Mouse (Mus musculus): ENCODE measurements around the gene Mgat5b. TPM values are rescaled to one million over a fixed set of nuclear protein-coding genes. Genes with fewer than 3 reads are reported as not detected.
"Not testable (repeated sequence)": the region's sequence is repeated elsewhere in the genome, so short reads cannot be mapped to it uniquely, and the experiment has no call there.

The Mgat5b gene
- polyA plus RNA-seq, 1 experiment from 2014 or later: 0.24 TPM

GRCm38 (mm10) chr11:116893532-116894442, 24.9 kb upstream of the Mgat5b start:
- WGBS: 46% methylated on average over 19 of the region's 19 CpGs
- Histone ChIP-seq H3K4me3 (replicated peaks; ENCODE audit: low read depth, low read length) (no peak overlapping the region), H3K27me3 (ENCODE audit: insufficient read depth, low read length) (no peaks in the 10 kb centered on the region), H3K27ac (no peak overlapping the region), H3K9ac (ENCODE audit: low read depth, low read length) (no peak overlapping the region), H3K4me2 (ENCODE audit: low read length) (no peak overlapping the region), H3K9me3 (replicated peaks; ENCODE audit: low read length) (no peaks in the 10 kb centered on the region), H3K4me1 (replicated peaks; ENCODE audit: insufficient read depth, low read length) (no peaks in the 10 kb centered on the region), H3K36me3 (ENCODE audit: insufficient read depth, low read length) (no peaks in the 10 kb centered on the region)
- TF ChIP-seq CTCF (IDR thresholded peaks at IDR 0.05; ENCODE audit: low read depth): no peak; the same call in 1 of the 2 replicates
- DNase-seq (ENCODE audit: low spot score) (no peak), ATAC-seq (replicated peaks; ENCODE audit: low FRiP score, low read depth) (no peak)

GRCm38 (mm10) chr11:116895402-116895801, 23.3 kb upstream of the Mgat5b start:
- Histone ChIP-seq H3K27me3 (ENCODE audit: insufficient read depth, low read length) (no peaks in the 10 kb centered on the region), H3K36me3 (ENCODE audit: insufficient read depth, low read length) (no peaks in the 10 kb centered on the region), H3K4me1 (replicated peaks; ENCODE audit: insufficient read depth, low read length) (no peaks in the 10 kb centered on the region), H3K9ac (ENCODE audit: low read depth, low read length) (no peak overlapping the region), H3K4me2 (ENCODE audit: low read length) (no peak overlapping the region), H3K4me3 (replicated peaks; ENCODE audit: low read depth, low read length) (no peak overlapping the region), H3K9me3 (replicated peaks; ENCODE audit: low read length) (no peaks in the 10 kb centered on the region), H3K27ac (no peak overlapping the region)
- 76% methylated on average over 3 of the region's 3 CpGs for WGBS
- TF ChIP-seq CTCF (IDR thresholded peaks at IDR 0.05; ENCODE audit: low read depth): no peak
- ATAC-seq (replicated peaks; ENCODE audit: low FRiP score, low read depth): no peak
- no peak for DNase-seq (ENCODE audit: low spot score)

GRCm38 (mm10) chr11:116899247-116899646, 19.4 kb upstream of the Mgat5b start:
- no peak overlapping the region for H3K27ac ChIP-seq
- 93% methylated on average over 12 of the region's 12 CpGs for WGBS
- H3K27me3 ChIP-seq (ENCODE audit: insufficient read depth, low read length): no peaks in the 10 kb centered on the region
- H3K36me3 ChIP-seq (ENCODE audit: insufficient read depth, low read length): no peaks in the 10 kb centered on the region
- H3K4me2 ChIP-seq (ENCODE audit: low read length): no peak overlapping the region
- ATAC-seq (replicated peaks; ENCODE audit: low FRiP score, low read depth): no peak
- H3K9me3 ChIP-seq (replicated peaks; ENCODE audit: low read length): no peaks in the 10 kb centered on the region
- no peak for TF ChIP-seq CTCF (IDR thresholded peaks at IDR 0.05; ENCODE audit: low read depth)
- H3K4me3 ChIP-seq (replicated peaks; ENCODE audit: low read depth, low read length): no peak overlapping the region
- H3K4me1 ChIP-seq (replicated peaks; ENCODE audit: insufficient read depth, low read length): no peaks in the 10 kb centered on the region
- no peak overlapping the region for H3K9ac ChIP-seq (ENCODE audit: low read depth, low read length)
- no peak for DNase-seq (ENCODE audit: low spot score)

- not testable (repeated sequence) for H3K27ac ChIP-seq; H3K9me3 ChIP-seq (replicated peaks; ENCODE audit: low read length); ATAC-seq (replicated peaks; ENCODE audit: low FRiP score, low read depth); H3K36me3 ChIP-seq (ENCODE audit: insufficient read depth, low read length); H3K4me1 ChIP-seq (replicated peaks; ENCODE audit: insufficient read depth, low read length); H3K4me3 ChIP-seq (replicated peaks; ENCODE audit: low read depth, low read length); DNase-seq (ENCODE audit: low spot score); H3K4me2 ChIP-seq (ENCODE audit: low read length); H3K27me3 ChIP-seq (ENCODE audit: insufficient read depth, low read length); H3K9ac ChIP-seq (ENCODE audit: low read depth, low read length)
- WGBS: 93% methylated on average over 10 of the region's 10 CpGs
Measured at GRCm38 (mm10) chr11:116902588-116902987, 16.1 kb upstream of the Mgat5b start.

GRCm38 (mm10) chr11:116905741-116906456, 12.8 kb upstream of the Mgat5b start:
- Histone ChIP-seq H3K27me3 (ENCODE audit: insufficient read depth, low read length) (peaks cover 5% of the 10 kb centered on the region; the same call in 1 of the 2 replicates), H3K36me3 (ENCODE audit: insufficient read depth, low read length) (no peaks in the 10 kb centered on the region), H3K9ac (ENCODE audit: low read depth, low read length) (no peak overlapping the region), H3K4me2 (ENCODE audit: low read length) (peak overlapping the region; percentile 48), H3K4me1 (replicated peaks; ENCODE audit: insufficient read depth, low read length) (peaks cover 5% of the 10 kb centered on the region), H3K9me3 (replicated peaks; ENCODE audit: low read length) (no peaks in the 10 kb centered on the region), H3K4me3 (replicated peaks; ENCODE audit: low read depth, low read length) (peak overlapping the region; percentile 4; the same call in 1 of the 2 replicates), H3K27ac (no peak overlapping the region)
- TF ChIP-seq CTCF (IDR thresholded peaks at IDR 0.05; ENCODE audit: low read depth): no peak
- DNase-seq (ENCODE audit: low spot score): no peak
- 2% methylated on average over 23 of the region's 23 CpGs for WGBS
- no peak for ATAC-seq (replicated peaks; ENCODE audit: low FRiP score, low read depth)

GRCm38 (mm10) chr11:116913573-116913972, 5.1 kb upstream of the Mgat5b start:
- H3K27me3 ChIP-seq (ENCODE audit: insufficient read depth, low read length): peaks cover 24% of the 10 kb centered on the region; the same call in 1 of the 2 replicates
- no peak overlapping the region for H3K27ac ChIP-seq
- H3K4me2 ChIP-seq (ENCODE audit: low read length): no peak overlapping the region
- 0 out of 2 replicates have a peak, but pooled peaks cover 2% of the 10 kb centered on the region for H3K4me1 ChIP-seq (replicated peaks; ENCODE audit: insufficient read depth, low read length)
- 51% methylated on average over 16 of the region's 16 CpGs for WGBS
- no peak overlapping the region for H3K9ac ChIP-seq (ENCODE audit: low read depth, low read length)
- ATAC-seq (replicated peaks; ENCODE audit: low FRiP score, low read depth): no peak
- H3K9me3 ChIP-seq (replicated peaks; ENCODE audit: low read length): no peaks in the 10 kb centered on the region
- DNase-seq (ENCODE audit: low spot score): no peak
- H3K36me3 ChIP-seq (ENCODE audit: insufficient read depth, low read length): no peaks in the 10 kb centered on the region
- H3K4me3 ChIP-seq (replicated peaks; ENCODE audit: low read depth, low read length): no peak overlapping the region
- TF ChIP-seq CTCF (IDR thresholded peaks at IDR 0.05; ENCODE audit: low read depth): no peak
